Mouse (Mus musculus): ENCODE data around the gene Adm2. TPM values are rescaled to one million over a fixed set of nuclear protein-coding genes. Genes with fewer than 3 reads are reported as not detected.

Adm2 gene
- polyA plus RNA-seq, 1 experiment = 3.5 TPM

DNA sequence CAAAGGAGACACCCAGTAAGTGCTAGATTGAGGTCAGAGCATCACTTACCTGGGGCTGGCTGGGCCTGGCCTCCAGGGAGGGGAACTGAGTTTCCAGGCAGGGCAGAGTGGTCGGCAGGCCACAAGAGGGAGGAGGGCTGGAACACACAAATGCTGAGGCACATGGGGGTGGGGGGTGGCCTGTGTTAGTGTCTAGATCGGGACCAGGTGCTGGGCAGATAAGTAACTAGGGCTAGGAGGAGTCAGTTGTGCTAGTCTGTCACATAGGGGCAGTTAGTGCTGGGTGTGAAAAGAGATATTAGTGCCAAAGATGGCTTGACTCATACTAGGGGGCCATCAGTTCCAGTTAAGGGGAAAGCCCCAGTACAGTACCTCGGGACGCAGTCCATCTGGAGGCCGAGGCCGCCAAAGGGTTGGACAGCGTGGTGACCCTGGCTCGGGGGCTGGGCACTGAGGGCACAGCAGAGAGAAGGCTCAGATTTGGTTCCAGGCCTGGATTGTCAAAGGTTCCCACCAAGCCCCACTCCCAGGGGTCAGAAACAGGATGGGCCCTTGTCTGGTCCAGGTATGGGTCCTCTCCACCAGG lies 26.8 kb upstream of the Adm2 start:
- 88% methylated on average over 8 of the region's 8 CpGs for WGBS
- no peaks in the 10 kb centered on the region for H3K4me1 ChIP-seq (ENCODE audit: control insufficient read depth, insufficient read depth, insufficient read length)

DNA sequence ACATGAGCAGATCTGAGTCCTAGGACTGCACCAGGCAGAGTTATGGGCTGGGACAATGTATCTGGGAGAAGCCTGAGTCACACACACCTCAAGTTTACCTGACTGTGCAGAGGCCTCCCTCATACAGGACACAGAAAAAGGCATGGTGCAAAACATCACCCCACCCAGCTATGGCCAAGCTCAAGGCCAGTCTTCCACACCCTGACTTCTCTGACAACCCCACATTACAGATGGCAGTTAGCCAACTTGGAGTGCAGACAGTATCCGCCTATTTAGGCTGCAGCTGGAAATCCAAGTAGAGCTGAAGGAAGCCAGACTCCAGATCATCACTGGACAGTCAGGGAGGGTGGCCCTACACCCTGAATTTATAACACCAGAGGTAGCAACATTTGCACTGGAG lies 26.1 kb upstream of the Adm2 start:
- H3K4me3 ChIP-seq (ENCODE audit: extremely low read depth, insufficient read depth, insufficient read length) = no peak overlapping the region
- H3K4me1 ChIP-seq (ENCODE audit: control insufficient read depth, insufficient read depth, insufficient read length) = no peaks in the 10 kb centered on the region
- no peak for TF ChIP-seq POLR2A (IDR thresholded peaks at IDR 0.05; ENCODE audit: low read depth, low read length)
- no peak for TF ChIP-seq CTCF (IDR thresholded peaks at IDR 0.05; ENCODE audit: extremely low read depth, insufficient read depth, insufficient read length, insufficient replicate concordance)
- H3K27ac ChIP-seq (ENCODE audit: insufficient read depth, low read length) = no peak overlapping the region
- 73% methylated on average over 1 of the region's 1 CpGs for WGBS
- no peak for DNase-seq (ENCODE audit: low read depth in 1 of 2, low spot score in 2 of 2)
- peaks cover 49% of the 10 kb centered on the region for H3K36me3 ChIP-seq (ENCODE audit: control insufficient read depth, insufficient read depth, low read length)
- H3K27me3 ChIP-seq (ENCODE audit: control insufficient read depth, insufficient read depth, low read length) = no peaks in the 10 kb centered on the region

More for the DNA sequence above, 26.8 kb upstream of the Adm2 start:
- no peak overlapping the region for H3K27ac ChIP-seq (ENCODE audit: insufficient read depth, low read length)
- no peak overlapping the region for H3K4me3 ChIP-seq (ENCODE audit: extremely low read depth, insufficient read depth, insufficient read length)
- peaks cover 49% of the 10 kb centered on the region for H3K36me3 ChIP-seq (ENCODE audit: control insufficient read depth, insufficient read depth, low read length)
- TF ChIP-seq POLR2A (IDR thresholded peaks at IDR 0.05; ENCODE audit: low read depth, low read length) = no peak
- TF ChIP-seq CTCF (IDR thresholded peaks at IDR 0.05; ENCODE audit: extremely low read depth, insufficient read depth, insufficient read length, insufficient replicate concordance) = no peak
- no peaks in the 10 kb centered on the region for H3K27me3 ChIP-seq (ENCODE audit: control insufficient read depth, insufficient read depth, low read length)
- no peak for DNase-seq (ENCODE audit: low read depth in 1 of 2, low spot score in 2 of 2)

DNA sequence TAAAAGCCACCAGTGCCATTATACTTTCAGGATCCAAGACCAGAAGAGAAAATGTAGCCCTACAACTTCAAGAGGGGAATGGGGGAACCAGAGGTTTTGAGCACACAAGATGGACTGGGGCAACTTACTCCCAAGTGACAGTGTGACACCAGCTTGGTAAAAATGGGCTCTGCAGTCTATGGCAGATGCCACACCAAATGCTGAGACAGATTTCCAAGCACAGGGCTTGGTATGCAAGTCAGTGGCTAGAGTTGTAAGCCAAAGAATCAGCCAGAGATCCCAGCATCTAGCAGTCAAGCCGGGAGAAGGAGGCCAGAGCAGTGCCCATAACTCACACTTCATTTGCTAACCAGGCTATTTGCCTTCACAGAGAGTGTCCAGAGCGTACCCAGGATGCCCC lies 24.8 kb upstream of the Adm2 start:
- no peak for DNase-seq (ENCODE audit: low read depth in 1 of 2, low spot score in 2 of 2)
- no peak overlapping the region for H3K4me3 ChIP-seq (ENCODE audit: extremely low read depth, insufficient read depth, insufficient read length)
- H3K4me1 ChIP-seq (ENCODE audit: control insufficient read depth, insufficient read depth, insufficient read length) = no peaks in the 10 kb centered on the region
- H3K36me3 ChIP-seq (ENCODE audit: control insufficient read depth, insufficient read depth, low read length) = peaks cover 53% of the 10 kb centered on the region
- TF ChIP-seq CTCF (IDR thresholded peaks at IDR 0.05; ENCODE audit: extremely low read depth, insufficient read depth, insufficient read length, insufficient replicate concordance) (no peak), POLR2A (IDR thresholded peaks at IDR 0.05; ENCODE audit: low read depth, low read length) (no peak)
- 98% methylated on average over 2 of the region's 2 CpGs for WGBS
- H3K27ac ChIP-seq (ENCODE audit: insufficient read depth, low read length) = no peak overlapping the region
- H3K27me3 ChIP-seq (ENCODE audit: control insufficient read depth, insufficient read depth, low read length) = no peaks in the 10 kb centered on the region

- Histone ChIP-seq H3K4me1 (ENCODE audit: control insufficient read depth, insufficient read depth, insufficient read length) (no peaks in the 10 kb centered on the region), H3K4me3 (ENCODE audit: extremely low read depth, insufficient read depth, insufficient read length) (no peak overlapping the region), H3K36me3 (ENCODE audit: control insufficient read depth, insufficient read depth, low read length) (peaks cover 50% of the 10 kb centered on the region), H3K27me3 (ENCODE audit: control insufficient read depth, insufficient read depth, low read length) (no peaks in the 10 kb centered on the region), H3K27ac (ENCODE audit: insufficient read depth, low read length) (no peak overlapping the region)
- TF ChIP-seq CTCF (IDR thresholded peaks at IDR 0.05; ENCODE audit: extremely low read depth, insufficient read depth, insufficient read length, insufficient replicate concordance) (no peak), POLR2A (IDR thresholded peaks at IDR 0.05; ENCODE audit: low read depth, low read length) (no peak)
- DNase-seq (ENCODE audit: low read depth in 1 of 2, low spot score in 2 of 2) = no peak
- WGBS = 96% methylated on average over 13 of the region's 13 CpGs
Measured at GRCm38 (mm10) chr15:89300180-89300579, 22.3 kb upstream of the Adm2 start.

DNA sequence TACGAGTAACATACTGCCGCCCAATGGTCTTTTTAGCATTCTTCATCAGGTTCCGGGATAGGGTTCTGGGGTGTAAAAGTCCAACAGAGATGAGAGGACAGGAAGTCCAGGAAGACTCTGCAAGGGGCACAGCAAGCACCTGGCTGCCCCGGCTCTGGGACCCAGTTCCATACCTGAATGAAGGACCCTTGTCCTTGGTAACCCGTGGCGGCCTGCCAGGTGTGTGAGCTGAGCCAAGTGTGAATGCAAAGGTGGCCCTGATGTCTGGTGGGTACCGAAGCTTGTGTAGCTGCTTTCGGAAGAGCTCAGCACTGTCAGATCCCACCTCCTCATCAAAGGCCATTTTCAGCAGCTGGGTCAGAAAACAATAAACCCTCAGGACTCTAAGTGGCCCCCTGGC lies 21.9 kb upstream of the Adm2 start:
- Histone ChIP-seq H3K36me3 (ENCODE audit: control insufficient read depth, insufficient read depth, low read length) (peaks cover 51% of the 10 kb centered on the region), H3K27ac (ENCODE audit: insufficient read depth, low read length) (no peak overlapping the region), H3K4me3 (ENCODE audit: extremely low read depth, insufficient read depth, insufficient read length) (no peak overlapping the region), H3K4me1 (ENCODE audit: control insufficient read depth, insufficient read depth, insufficient read length) (no peaks in the 10 kb centered on the region), H3K27me3 (ENCODE audit: control insufficient read depth, insufficient read depth, low read length) (no peaks in the 10 kb centered on the region)
- no peak for TF ChIP-seq POLR2A (IDR thresholded peaks at IDR 0.05; ENCODE audit: low read depth, low read length)
- no peak for TF ChIP-seq CTCF (IDR thresholded peaks at IDR 0.05; ENCODE audit: extremely low read depth, insufficient read depth, insufficient read length, insufficient replicate concordance)
- WGBS = 96% methylated on average over 8 of the region's 8 CpGs
- no peak for DNase-seq (ENCODE audit: low read depth in 1 of 2, low spot score in 2 of 2)

DNA sequence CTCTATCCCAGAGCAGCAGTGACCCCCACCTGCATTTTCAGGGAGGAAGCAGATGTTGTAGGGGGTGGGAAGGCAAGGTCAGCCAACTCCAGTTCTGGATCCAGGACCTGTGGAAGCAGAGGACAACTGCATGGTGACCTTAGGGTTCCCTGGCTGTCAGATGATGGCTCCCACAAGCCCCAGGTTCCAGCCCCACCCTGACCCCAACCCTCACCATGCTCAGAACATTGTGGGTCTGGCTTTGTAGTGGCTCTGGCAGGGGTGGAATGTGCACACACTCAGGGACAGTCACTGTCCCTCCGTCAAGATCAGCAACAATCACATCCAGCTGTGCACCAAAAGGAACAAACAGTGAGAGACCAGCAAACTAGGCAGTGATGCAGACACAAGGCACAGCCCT lies 16.6 kb upstream of the Adm2 start:
- Histone ChIP-seq H3K4me1 (ENCODE audit: control insufficient read depth, insufficient read depth, insufficient read length) (peaks cover 35% of the 10 kb centered on the region), H3K4me3 (ENCODE audit: extremely low read depth, insufficient read depth, insufficient read length) (no peak overlapping the region), H3K27me3 (ENCODE audit: control insufficient read depth, insufficient read depth, low read length) (no peaks in the 10 kb centered on the region), H3K27ac (ENCODE audit: insufficient read depth, low read length) (no peak overlapping the region), H3K36me3 (ENCODE audit: control insufficient read depth, insufficient read depth, low read length) (peaks cover 38% of the 10 kb centered on the region)
- TF ChIP-seq POLR2A (IDR thresholded peaks at IDR 0.05; ENCODE audit: low read depth, low read length) = no peak
- TF ChIP-seq CTCF (IDR thresholded peaks at IDR 0.05; ENCODE audit: extremely low read depth, insufficient read depth, insufficient read length, insufficient replicate concordance) = no peak
- no peak for DNase-seq (ENCODE audit: low read depth in 1 of 2, low spot score in 2 of 2)
- WGBS = 93% methylated on average over 1 of the region's 1 CpGs

DNA sequence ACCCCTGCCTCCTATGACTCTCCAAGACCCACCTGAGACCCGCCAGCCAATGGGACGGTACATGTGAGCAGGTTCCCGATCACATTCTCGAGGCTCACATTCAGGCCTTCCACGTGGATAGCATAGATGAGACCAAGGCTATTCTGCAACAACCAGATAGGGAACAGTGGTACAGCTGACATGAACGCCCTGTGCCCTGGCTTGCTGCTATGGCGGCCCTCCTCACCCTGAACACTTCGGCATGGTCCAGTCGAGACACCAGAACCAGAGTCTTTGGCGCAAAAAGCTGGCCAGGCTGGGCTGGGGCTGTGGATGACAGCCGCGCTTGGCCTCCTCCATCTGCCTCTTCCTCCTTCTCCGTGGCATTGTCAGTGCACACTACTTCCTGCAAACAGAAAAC lies 15.1 kb upstream of the Adm2 start:
- DNase-seq (ENCODE audit: low read depth in 1 of 2, low spot score in 2 of 2) = no peak
- Histone ChIP-seq H3K27ac (ENCODE audit: insufficient read depth, low read length) (peak overlapping the region; percentile 21; the same call in 1 of the 2 replicates), H3K36me3 (ENCODE audit: control insufficient read depth, insufficient read depth, low read length) (peaks cover 26% of the 10 kb centered on the region), H3K4me3 (ENCODE audit: extremely low read depth, insufficient read depth, insufficient read length) (no peak overlapping the region), H3K27me3 (ENCODE audit: control insufficient read depth, insufficient read depth, low read length) (no peaks in the 10 kb centered on the region), H3K4me1 (ENCODE audit: control insufficient read depth, insufficient read depth, insufficient read length) (peaks cover 42% of the 10 kb centered on the region)
- no peak for TF ChIP-seq POLR2A (IDR thresholded peaks at IDR 0.05; ENCODE audit: low read depth, low read length)
- no peak for TF ChIP-seq CTCF (IDR thresholded peaks at IDR 0.05; ENCODE audit: extremely low read depth, insufficient read depth, insufficient read length, insufficient replicate concordance)
- WGBS = 72% methylated on average over 13 of the region's 13 CpGs
